Mouse (Mus musculus) lung, postnatal 36 days (tissue): ENCODE data around the gene Prh1.
"Not testable (repeated sequence)": the region's sequence is repeated elsewhere in the genome, so short reads cannot be mapped to it uniquely, and the experiment has no call there.

Source experiments
- DNase-seq: peaks from one replicate; pipeline ENCODE4 v3.0.0; 2022; ENCODE audit warnings: mixed read lengths

Prh1 gene

GRCm38 (mm10) chr6:132569509-132569908 is at the start of gene Prh1:
Gene Prh1 (plus strand): TSS chr6:132569809.
- not testable (repeated sequence) for DNase-seq

GRCm38 (mm10) chr6:132595613-132596012 is 26.0 kb downstream of the Prh1 start, which contains the start of gene Prp2:
Gene Prp2 (plus strand): TSS chr6:132595913.
- DNase-seq = not testable (repeated sequence)
